Mouse (Mus musculus) liver, embryonic 14 days (tissue): Measurements from ENCODE around the gene 2010315B03Rik. TPM values are rescaled to one million over a fixed set of nuclear protein-coding genes. Genes with fewer than 3 reads are reported as not detected.

ENCODE experiments used
- polyA plus RNA-seq: library from polyadenylated mRNA; depleted of rRNA; stranded (reverse); fragments of >200 nt; gene quantifications from 2 replicates; pipeline ENCODE4 v1.2.3, GENCODE M21; 2012; rRNA removed

Gene 2010315B03Rik
- 2.9 and 3.2 TPM in 2 replicates for polyA plus RNA-seq

DNA sequence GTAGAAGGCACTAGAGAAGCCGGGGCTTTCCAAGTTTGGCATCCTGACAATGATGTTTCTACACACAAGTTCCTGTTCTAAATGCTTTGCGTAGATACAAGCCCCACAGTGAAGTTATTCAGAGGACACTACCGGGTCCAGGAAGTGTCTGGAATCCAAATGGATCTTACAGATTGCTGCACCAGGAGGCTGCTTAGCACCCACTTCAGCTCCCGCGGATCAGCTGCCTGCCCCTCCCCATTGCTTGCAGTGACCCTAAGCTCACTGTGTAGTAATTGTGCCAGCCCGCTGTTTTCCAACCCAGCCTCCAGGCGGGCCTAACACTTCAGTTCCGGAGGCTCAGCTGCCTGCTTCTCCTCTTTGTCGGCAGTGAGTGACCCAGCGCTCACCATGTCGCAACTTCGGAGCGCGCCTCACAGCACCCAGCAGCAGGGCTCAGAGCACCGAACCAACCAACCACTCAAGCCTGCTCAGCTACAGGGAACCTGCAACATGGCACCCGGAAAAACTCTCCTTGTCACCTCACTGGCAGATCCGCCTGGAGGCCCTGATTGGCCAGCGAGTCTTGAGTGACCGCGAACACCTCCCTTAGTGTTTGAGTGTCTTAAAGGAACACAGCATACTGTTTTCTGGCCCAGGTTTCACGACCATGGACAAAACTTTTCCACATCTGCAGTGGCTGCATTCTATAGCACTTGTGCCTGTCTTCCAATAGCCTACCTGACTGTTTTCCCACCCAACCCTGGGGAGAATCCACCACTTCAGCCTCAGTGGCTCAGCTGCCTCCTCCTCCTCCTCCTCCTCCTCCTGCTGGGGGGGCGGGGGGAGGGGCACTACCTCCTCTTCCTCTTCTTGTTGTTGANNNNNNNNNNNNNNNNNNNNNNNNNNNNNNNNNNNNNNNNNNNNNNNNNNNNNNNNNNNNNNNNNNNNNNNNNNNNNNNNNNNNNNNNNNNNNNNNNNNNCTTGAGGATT lies at the start of gene 2010315B03Rik:
TSS of gene 2010315B03Rik (minus strand) at position 526 of the 972 bp plus-strand sequence.

Other genes starting within 250 kb of the 2010315B03Rik start
- 2.3 and 3.6 TPM in 2 replicates for gene Ccr2, start 210.7 kb downstream of the 2010315B03Rik start, polyA plus RNA-seq
- 0.45 and 1.0 TPM in 2 replicates for gene Ccr5, start 191.2 kb downstream of the 2010315B03Rik start, polyA plus RNA-seq
- gene Ppp2r3d, start 164.2 kb upstream of the 2010315B03Rik start, polyA plus RNA-seq = 30.2 and 32.6 TPM in 2 replicates
- gene Gm21836, start 181.1 kb upstream of the 2010315B03Rik start, polyA plus RNA-seq = not detected in 2 replicates